Mouse (Mus musculus) kidney, adult 2 months (tissue): ENCODE data around the gene Glis1.
A peak's percentile ranks its signal among the peaks of the same experiment; 100 is the strongest.

Experiments used
- CTCF ChIP-seq: fragments of 200-500 bp; conservative IDR thresholded peaks from 2 replicates; pipeline ENCODE4 v1.5.1; 2011; ENCODE audit warnings: low read depth, mild to moderate bottlenecking, control low read depth, low read length, moderate library complexity, mixed read lengths; ENCODE audit not compliant: insufficient read depth, insufficient read length
- POLR2A ChIP-seq: fragments of 200-500 bp; IDR thresholded peaks from one replicate; pipeline ENCODE4 v1.6.1; 2011; ENCODE audit warnings: low read depth, low read length, control low read depth

DNA sequence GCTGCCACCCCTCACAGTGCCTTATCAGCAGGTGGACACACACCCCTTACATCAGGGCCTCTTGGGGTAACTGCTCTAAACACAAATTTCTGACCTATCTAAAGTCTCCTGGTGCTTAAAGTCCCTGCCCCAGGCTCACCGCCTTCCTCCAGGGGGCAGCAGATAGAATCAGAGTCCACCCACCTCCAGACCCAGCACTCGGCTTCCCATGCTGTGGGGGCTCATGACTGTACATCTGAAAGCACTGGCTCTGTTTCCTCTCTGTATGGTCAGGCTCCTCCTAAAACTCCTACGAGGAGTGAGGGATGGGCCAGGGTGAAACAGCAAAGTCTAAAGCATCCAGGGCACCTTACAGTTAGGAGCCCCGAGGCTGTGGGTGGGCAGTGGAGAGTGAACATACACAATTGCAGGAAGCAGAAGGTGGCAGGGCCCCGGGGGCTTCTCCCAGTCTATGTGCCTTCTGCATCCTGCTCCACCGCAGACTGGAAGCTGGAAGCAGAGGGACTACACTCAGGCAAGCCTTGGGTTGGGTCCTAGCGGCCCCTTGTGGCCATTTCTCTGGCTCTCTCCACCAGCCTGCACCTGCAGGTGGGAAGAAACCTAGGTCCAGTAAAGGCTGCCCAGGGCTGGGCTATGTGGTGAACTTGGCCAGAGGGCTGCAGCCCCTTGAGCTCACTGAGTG is 218.3 kb downstream of the Glis1 start:
- TF ChIP-seq CTCF (peak; percentile 78), POLR2A (no peak)
